Mouse (Mus musculus) monocyte, adult 59 days (primary cell): ENCODE results near the gene Tcn2. TPM values are rescaled to one million over a fixed set of nuclear protein-coding genes. Genes with fewer than 3 reads are reported as not detected.

Experiments
- total RNA-seq, 2 experiments: library from RNA; stranded (reverse); gene quantifications; one replicate each; pipeline ENCODE4 v1.2.4; 2023

The Tcn2 gene
- total RNA-seq = 100 to 1,000 TPM; 108 to 152 TPM

DNA sequence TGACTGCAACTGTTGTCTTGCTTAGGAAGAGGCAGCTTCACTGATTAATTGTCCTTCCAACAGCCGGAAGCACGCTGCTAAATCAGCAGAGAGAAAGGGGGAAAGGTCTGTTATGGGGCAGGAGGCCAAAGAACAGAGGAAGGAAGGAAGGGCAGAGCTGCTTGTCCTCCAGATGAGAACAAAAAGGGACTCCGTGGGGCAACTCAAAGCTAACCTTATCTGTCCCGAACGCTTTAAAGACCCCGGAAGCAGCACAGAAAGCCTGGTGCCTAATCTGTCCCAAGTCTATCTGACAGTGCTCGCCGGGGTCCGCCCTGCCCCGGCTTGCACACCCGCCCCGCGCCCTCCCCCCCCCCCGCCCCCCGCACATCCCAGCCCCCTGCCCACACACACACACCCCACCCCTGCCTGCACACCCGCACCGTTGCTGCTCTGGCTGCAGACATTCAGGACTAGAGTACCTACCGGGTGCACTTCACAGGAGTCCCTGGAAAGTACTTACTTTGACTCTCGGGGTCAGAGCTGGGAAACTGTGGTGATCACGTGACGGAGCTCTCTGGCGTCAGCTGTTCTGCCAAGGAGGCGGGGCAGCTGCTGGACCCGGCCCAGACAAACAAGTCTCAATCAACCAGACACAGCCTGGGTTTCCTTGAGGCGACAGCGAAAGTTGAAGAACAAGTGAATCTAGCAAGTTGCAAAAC, at the start of gene Tcn2:
Gene Tcn2 (minus strand): TSS at position 649 of the 701 bp plus-strand sequence.

DNA sequence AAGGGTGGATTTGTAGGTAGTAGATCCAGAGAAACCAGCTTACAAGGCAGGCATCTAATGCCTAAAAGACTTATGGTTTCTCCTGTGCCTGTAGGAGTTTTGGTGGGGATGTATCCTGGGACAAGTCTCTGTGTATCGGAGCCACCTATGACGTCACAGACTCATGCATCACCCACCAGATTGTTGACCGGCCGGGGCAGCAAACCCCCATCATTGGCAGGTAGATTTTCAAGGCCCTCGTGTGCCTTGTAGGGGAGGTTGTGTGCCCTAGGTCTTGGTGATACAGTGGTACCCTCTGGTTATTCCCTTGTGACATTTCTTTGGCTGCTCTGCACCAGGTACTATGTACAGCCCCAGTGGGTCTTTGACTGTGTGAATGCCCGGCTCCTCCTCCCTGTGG, 44.7 kb upstream of the Tcn2 start, which contains the start of gene 4930556J24Rik:
Gene 4930556J24Rik (minus strand): TSS at position 101 of the 400 bp plus-strand sequence.

DNA sequence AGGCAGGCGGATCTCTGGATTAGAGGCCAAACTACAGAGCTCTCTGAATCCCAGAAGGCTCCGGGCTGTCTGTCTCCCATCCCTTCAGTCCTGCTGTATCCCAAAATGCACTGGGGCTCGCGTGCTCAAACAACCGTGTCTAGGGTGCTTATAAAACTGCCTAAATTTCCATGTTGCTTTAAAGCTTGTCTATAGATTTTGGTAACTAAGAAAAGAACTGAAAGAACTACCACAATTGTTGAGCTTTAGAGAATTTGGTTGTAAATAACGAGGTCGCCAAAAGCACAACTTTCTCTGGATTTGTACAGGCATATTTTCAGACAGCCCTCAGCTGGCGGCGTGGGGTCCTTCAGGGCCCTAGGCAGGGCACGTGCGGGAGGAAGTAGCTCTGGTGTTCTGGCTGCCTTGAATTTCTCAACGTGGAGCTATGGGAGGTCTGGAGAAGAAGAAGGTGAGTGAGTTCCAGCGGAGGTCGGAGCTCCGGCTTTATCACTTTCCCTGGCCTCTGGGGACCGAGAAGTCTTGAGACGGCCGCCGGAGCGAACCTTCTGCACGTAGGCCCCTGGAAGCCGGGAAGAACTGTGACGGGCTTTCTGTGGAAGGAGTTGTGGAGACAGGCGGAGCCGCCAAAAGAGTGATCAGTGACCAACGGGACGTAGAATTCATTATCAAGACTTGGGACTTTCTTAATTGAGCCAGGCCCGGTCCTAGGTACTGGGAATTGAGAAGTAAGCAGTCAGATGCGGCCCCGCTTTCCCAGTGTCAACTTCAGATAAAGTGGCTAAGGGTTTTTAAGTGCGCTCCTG, 31.9 kb upstream of the Tcn2 start, which contains the start of gene Pes1:
Gene Pes1 (plus strand): TSS at position 366 of the 806 bp plus-strand sequence.

DNA sequence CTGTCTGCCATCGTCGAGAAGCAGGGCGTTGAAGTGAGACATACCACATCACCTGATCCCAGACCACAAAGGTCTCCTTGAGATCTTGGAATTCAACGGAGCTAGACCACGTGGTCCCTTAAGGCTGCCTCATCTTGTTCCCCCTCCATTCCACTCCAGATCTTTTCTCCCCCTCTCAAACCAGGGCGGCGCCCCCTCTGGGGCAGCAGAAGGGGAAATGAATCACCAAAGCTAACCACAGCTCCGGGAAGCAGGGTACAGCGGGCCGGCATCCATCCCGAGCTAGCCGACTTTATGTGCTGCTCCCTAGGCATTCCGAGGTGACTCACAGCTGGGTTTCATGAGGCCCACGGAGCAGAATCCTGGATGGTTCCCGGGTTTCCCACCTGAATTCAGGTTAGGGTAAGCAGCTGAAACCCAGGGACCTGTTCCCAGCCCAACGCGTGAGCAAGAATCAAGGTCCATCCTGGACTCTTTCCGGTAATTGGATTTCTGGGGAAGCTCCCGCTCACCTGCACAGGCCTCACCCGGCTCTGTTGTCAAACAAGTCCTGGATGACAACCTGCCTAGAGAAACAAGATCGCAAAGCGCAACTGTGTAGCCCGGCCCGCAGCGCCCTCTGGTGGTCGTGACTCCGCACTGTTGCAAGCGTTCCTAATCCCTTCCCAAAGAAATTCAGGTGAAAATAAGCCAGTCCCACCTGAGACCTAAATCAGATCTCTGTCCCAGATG, 17.7 kb downstream of the Tcn2 start, which contains the start of gene Slc35e4:
Gene Slc35e4 (minus strand): TSS at position 556 of the 732 bp plus-strand sequence.

DNA sequence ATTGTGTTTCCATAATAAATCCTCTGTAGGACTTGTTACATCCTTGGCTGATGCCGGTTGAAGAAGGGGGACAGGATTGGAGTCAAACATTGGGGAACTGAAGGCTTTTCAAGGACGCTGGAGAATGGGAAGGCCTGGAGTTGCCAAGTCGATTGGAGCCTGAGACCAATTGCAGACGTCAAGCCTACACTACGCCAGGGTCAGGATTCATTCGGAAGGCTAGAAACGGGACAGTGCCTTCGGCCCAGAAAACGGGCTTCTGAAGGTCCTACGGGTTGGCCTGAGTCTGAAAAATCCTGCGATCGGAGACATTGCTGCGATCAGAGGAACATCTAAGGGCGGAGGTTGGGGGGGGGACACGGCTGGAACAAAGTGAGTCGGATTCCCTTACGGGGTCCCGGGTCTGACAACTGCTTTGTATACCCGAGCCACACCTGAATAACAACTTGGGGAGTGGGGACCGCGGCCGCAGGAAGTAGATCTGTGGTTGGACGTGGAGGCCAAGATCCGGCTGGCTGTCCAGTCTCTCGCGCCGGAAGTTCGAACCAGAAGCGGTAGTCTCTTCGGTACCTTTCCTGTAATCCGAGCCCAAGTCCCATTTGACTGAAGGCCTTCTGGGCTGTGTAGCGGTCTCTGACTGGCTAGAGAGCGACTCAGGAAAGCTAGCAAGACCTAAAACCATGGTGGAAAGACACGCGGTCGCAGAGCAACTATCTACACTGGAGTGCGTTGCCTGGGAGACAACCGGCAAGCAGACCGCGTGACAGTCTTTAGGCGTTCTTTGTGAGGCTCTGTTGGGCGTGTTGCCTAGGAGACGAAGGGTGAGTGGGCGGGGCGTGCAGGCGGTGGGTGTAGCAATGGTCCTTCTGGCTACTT, 37.3 kb downstream of the Tcn2 start, which contains the start of the genes 4921536K21Rik and Dusp18:
Gene 4921536K21Rik (minus strand): TSS at position 693 of the 876 bp plus-strand sequence.
Gene Dusp18 (plus strand): TSS at position 835 of the 876 bp plus-strand sequence.

Other genes starting within 250 kb of the Tcn2 start
- gene Osbp2, start 68.3 kb downstream of the Tcn2 start, total RNA-seq = not detected
- 1 to 10 TPM; 1.3 to 1.9 TPM for gene 4921536K21Rik, start 37.1 kb downstream of the Tcn2 start, total RNA-seq
- 10 to 100 TPM; 10.5 to 11.7 TPM for gene Dusp18, start 36.9 kb downstream of the Tcn2 start, total RNA-seq
- gene Slc35e4, start 17.5 kb downstream of the Tcn2 start, total RNA-seq = 10 to 100 TPM; 27.1 to 29.5 TPM
- gene Pes1, start 31.8 kb upstream of the Tcn2 start, total RNA-seq = 10 to 100 TPM; 62.3 to 64.0 TPM
- gene 4930556J24Rik, start 44.6 kb upstream of the Tcn2 start, total RNA-seq = not detected
- not detected for gene Gal3st1, start 51.5 kb upstream of the Tcn2 start, total RNA-seq
- gene Sec14l4, start 99.3 kb upstream of the Tcn2 start, total RNA-seq = not detected
- not detected for gene Sec14l3, start 132.7 kb upstream of the Tcn2 start, total RNA-seq
- gene Mtfp1, start 163.3 kb upstream of the Tcn2 start, total RNA-seq = under 1 TPM; 0.47 to 0.88 TPM
- gene Sec14l2, start 191.3 kb upstream of the Tcn2 start, total RNA-seq = under 1 TPM in 1 of 2 experiments, not detected in 1; 0.33 TPM
- 10 to 100 TPM; 21.5 to 30.7 TPM for gene Rnf215, start 203.0 kb upstream of the Tcn2 start, total RNA-seq
- gene Ccdc157, start 228.1 kb upstream of the Tcn2 start, total RNA-seq = 1 to 10 TPM; 1.0 to 1.1 TPM
- gene Sf3a1, start 228.2 kb upstream of the Tcn2 start, total RNA-seq = 10 to 100 TPM; 29.3 to 31.8 TPM